Mouse (Mus musculus): Measurements from ENCODE around the gene Acacb. TPM values are rescaled to one million over a fixed set of nuclear protein-coding genes. Genes with fewer than 3 reads are reported as not detected.

The Acacb gene
- polyA plus RNA-seq (2017; shearing (Covaris generic)) = 1.1 TPM

DNA sequence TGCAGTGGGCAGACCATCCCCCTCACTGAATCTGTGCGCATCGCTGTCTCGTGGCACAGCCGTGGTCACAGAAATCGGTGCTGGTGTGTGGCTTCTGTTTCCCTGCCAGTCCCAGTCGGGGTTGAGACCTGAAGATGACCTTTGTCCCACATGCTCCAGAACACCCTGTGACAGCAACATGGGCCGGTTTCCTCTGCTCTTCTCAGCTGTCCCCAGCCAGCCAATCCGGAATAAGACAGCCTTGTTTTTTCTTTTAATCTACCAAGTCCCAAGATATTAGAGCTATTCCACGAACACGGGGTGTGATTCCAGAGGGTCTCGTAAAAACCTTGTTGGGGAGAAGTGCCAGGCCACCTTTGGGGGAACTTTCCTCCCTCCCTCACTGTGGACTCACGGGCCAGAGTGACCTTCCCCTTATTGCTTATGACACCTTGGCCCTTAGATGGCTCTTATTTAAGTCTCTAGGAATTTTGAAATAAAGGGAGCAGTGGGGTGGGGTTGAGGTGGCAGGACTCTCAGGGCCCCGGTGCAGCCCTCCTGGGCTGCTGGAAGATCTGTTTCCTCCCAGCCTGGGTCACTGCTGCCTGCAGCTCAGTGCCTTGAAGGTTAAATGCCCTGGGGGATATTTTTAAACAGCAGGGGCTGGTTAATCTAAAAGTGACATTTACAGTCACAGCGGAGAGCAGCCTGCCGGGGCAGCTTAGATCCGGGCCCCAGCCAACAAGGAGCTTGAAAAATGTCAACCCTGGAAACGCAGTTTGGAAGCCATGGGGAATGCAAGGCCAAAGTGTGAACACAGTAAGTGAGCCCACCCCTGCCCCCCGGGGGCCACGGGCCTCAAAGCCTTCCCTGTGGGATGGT lies at the start of gene Acacb:
Acacb (plus strand) TSS at position 508 of the 861 bp plus-strand sequence.

DNA sequence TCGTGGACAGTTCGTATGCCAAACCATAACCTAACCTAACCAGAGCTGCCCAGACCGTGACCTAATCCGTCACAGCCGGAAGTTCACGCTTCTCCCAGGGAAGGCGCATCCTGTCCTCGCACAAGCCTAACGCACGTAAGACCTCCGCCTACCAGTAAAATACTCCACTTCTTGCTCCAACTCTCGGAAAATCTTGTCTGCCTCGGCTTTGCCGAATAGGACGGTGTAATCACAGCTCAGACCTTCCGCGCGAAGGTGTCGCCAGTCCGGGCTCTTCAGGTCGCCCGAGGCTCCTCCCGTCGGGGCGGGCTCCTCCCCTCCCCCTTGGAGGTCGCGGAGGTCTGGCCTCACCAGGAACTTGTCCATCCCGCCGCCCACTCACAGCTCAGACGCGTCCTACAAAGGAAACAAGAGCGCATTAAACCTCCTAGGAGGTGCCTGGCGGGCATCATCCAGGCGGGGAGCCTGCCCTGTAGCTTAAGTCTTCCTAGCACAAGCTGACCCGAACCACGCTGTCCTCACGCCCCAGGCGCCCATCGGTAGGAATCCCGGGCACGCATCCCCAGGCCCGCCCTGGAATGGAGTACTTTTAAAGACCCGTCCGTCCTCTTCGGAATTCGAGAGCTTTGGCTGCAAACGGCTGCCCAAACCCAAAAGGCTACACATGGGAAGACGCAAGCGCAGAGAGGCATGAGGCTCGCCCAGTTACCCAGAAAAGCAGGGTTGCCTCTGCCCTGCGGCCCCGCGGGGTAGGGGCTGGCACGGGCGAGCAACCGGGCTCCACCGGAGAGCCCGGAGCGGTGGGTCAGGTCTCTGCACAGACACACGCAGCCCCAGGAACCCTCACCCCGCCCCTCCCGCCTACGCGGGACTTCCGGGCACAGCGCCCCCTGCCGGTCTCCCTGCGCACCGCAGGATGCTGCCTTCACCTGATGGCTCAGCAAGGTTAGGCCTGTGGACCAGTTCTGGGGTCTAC lies 18.7 kb upstream of the Acacb start, which contains the start of gene Alkbh2:
Alkbh2 (minus strand) TSS at position 845 of the 976 bp plus-strand sequence.

DNA sequence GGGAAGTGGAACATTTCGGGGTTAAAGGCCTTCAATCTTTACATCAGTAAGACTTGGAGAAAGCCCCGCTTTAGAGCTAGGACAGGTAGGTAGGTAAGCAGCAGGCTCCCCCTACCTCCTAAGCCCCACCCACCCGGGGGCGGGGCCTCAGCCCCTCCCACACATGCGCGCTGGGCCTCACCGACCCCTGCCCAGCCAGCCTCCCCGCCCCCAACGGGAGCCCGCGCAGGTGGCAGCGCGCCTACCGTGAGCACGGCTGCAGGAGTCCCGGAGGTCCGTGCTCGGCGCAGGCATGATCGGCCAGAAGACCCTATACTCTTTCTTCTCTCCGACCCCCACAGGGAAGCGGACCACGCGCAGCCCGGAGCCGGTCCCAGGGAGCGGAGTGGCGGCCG lies 16.1 kb upstream of the Acacb start, which contains the start of gene Ung:
Ung (plus strand) TSS at position 176 of the 395 bp plus-strand sequence.

DNA sequence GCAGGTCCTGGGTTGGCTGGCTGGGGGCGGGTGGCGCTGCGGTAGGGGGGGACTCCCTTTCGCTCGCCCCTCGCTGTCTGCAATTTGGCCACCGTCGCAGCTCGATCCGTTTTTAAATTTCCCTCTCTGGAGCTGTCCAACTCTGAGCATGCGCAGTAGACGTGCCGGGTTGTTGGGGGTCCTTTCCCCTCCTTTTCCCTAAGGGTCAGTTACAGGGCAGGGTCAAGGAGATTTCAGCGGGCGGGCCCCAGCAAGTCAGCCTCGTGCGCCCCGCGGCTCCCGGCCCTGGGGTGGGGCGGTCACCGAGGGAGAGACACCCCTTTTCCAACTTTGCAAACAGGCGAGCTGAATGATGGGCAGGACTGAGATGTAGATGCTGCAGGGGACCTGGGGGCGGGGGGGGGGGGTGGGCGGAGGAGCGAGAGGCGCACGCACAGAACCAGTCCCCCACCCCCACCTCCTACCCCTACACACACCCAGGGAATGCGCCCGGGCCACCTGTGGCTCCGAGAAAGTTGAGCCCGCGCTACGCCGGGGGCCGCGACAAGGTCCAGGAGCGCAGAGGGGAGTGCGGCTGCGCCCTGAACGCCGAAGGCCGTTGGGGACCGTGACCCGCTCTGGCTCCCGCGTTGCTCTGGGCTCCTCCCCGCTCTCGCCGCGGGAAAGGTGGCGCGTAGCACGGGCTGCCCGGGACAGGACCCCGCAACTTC lies 127.5 kb downstream of the Acacb start, which contains the start of gene Foxn4:
Foxn4 (minus strand) TSS at position 115 of the 710 bp plus-strand sequence.

DNA sequence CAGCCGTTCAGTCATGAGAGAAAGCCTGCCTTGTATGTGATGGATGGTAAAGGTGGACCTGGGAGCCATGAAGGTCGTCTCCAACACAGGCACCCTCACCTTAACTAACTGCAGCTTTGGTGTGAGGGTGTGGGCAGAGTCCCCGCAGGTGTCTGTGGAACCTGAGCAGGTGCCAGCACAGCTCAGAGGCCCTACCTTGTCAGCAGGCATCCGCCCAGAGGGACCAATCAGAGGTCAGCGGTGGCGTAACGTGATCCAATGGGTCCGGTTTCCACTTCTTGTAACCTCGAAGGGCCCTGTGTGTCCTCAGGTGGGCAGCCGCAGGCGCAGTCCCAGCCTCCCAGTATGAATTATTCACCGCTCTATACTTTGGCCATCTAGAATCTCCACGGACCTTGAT lies 142.5 kb downstream of the Acacb start, which contains the start of gene Myo1h:
Myo1h (plus strand) TSS at position 293 of the 400 bp plus-strand sequence.

Other genes starting within 250 kb of the Acacb start
- gene Coro1c, start 237.8 kb upstream of the Acacb start, polyA plus RNA-seq (2017; shearing (Covaris generic)) = 90.7 TPM
- gene Ssh1, start 152.6 kb upstream of the Acacb start, polyA plus RNA-seq (2017; shearing (Covaris generic)) = 31.2 TPM
- 1.1 TPM for gene Dao, start 142.8 kb upstream of the Acacb start, polyA plus RNA-seq (2017; shearing (Covaris generic))
- gene Usp30, start 81.1 kb upstream of the Acacb start, polyA plus RNA-seq (2017; shearing (Covaris generic)) = 4.7 TPM
- gene Svop, start 55.0 kb upstream of the Acacb start, polyA plus RNA-seq (2017; shearing (Covaris generic)) = 0.29 TPM
- 9.4 TPM for gene Alkbh2, start 18.3 kb upstream of the Acacb start, polyA plus RNA-seq (2017; shearing (Covaris generic))
- gene Ung, start 16.1 kb upstream of the Acacb start, polyA plus RNA-seq (2017; shearing (Covaris generic)) = 3.3 TPM
- gene Foxn4, start 127.3 kb downstream of the Acacb start, polyA plus RNA-seq (2017; shearing (Covaris generic)) = not detected
- gene Myo1h, start 142.6 kb downstream of the Acacb start, polyA plus RNA-seq (2017; shearing (Covaris generic)) = 1.4 TPM
- 190 TPM for gene Kctd10, start 234.0 kb downstream of the Acacb start, polyA plus RNA-seq (2017; shearing (Covaris generic))
- 44.7 TPM for gene Ube3b, start 234.1 kb downstream of the Acacb start, polyA plus RNA-seq (2017; shearing (Covaris generic))